Mouse (Mus musculus) liver, postnatal 0 days (tissue): ENCODE results near the gene Fmc1. TPM values are rescaled to one million over a fixed set of nuclear protein-coding genes. Genes with fewer than 3 reads are reported as not detected.

ENCODE experiments used
- ATAC-seq: fragments of 200-750 bp; cut with Nextera tagmentation; 2 replicates; pipeline ENCODE4 v1.8.0; 2017; ENCODE audit warnings: mild to moderate bottlenecking, moderate library complexity
- DNase-seq: peaks from one replicate; pipeline ENCODE4 v3.0.0-alpha.2; 2016
- H3K27ac ChIP-seq: fragments of 300-500 bp; sonication (generic); 2 replicates; pipeline ENCODE4 v1.5.1; 2014; ENCODE audit warnings: antibody characterized with exemption, moderate library complexity, mild to moderate bottlenecking, low read depth
- H3K27me3 ChIP-seq: fragments of 300-500 bp; sonication (generic); 2 replicates; pipeline ENCODE4 v1.6.1; 2014; ENCODE audit warnings: low read length, control low read depth, mixed read lengths; ENCODE audit not compliant: insufficient read depth
- H3K36me3 ChIP-seq: fragments of 300-500 bp; sonication (generic); replicated peaks from 2 replicates; pipeline ENCODE4 v1.6.1; 2014; ENCODE audit warnings: mild to moderate bottlenecking, control low read depth, low read length, moderate library complexity, mixed read lengths; ENCODE audit not compliant: insufficient read depth
- H3K4me1 ChIP-seq: fragments of 300-500 bp; sonication (generic); 2 replicates; pipeline ENCODE4 v1.6.1; 2014; ENCODE audit warnings: antibody characterized with exemption, mild to moderate bottlenecking, control low read depth; ENCODE audit not compliant: insufficient read depth
- H3K4me2 ChIP-seq: fragments of 300-500 bp; sonication (generic); 2 replicates; pipeline ENCODE4 v1.6.1; 2014; ENCODE audit warnings: low read depth, mild to moderate bottlenecking, low read length, moderate library complexity, mixed read lengths
- H3K4me3 ChIP-seq: fragments of 300-500 bp; sonication (generic); 2 replicates; pipeline ENCODE4 v1.5.1; 2014; ENCODE audit warnings: low read depth, low read length
- H3K9ac ChIP-seq: fragments of 300-500 bp; sonication (generic); replicated peaks from 2 replicates; pipeline ENCODE4 v1.6.1; 2014; ENCODE audit warnings: mild to moderate bottlenecking, moderate library complexity
- H3K9me3 ChIP-seq: fragments of 300-500 bp; sonication (generic); 2 replicates; pipeline ENCODE4 v1.6.1; 2016; ENCODE audit warnings: mild to moderate bottlenecking, control low read depth, low read length, mixed read lengths
- CTCF ChIP-seq: sonication (generic); IDR thresholded peaks from 2 replicates; pipeline ENCODE4 v1.5.1; 2016; ENCODE audit warnings: antibody characterized with exemption, low read depth
- EP300 ChIP-seq: IDR thresholded peaks from 2 replicates; pipeline ENCODE4 v1.6.1; 2016; ENCODE audit warnings: antibody characterized with exemption, low read depth, mild to moderate bottlenecking
- WGBS: fragments of 180-500 bp; shearing (Covaris S2); extraction: QIAGEN DNeasy Blood & Tissue Kit; methylation state at CpG from one replicate; pipeline ENCODE4 v1.1.7; 2014; ENCODE audit not compliant: insufficient replicate concordance; 5-methylcytosine and 5-hydroxymethylcytosine counted together
- polyA plus RNA-seq: library from polyadenylated mRNA; unstranded; fragments of >200 nt; fragmentation: Nextera tagmentation; extraction: Ambion mirVana; gene quantifications from 2 replicates; pipeline ENCODE4 v1.2.1, GENCODE M21; 2015

Fmc1 gene
- 127 and 139 TPM in 2 replicates for polyA plus RNA-seq

DNA sequence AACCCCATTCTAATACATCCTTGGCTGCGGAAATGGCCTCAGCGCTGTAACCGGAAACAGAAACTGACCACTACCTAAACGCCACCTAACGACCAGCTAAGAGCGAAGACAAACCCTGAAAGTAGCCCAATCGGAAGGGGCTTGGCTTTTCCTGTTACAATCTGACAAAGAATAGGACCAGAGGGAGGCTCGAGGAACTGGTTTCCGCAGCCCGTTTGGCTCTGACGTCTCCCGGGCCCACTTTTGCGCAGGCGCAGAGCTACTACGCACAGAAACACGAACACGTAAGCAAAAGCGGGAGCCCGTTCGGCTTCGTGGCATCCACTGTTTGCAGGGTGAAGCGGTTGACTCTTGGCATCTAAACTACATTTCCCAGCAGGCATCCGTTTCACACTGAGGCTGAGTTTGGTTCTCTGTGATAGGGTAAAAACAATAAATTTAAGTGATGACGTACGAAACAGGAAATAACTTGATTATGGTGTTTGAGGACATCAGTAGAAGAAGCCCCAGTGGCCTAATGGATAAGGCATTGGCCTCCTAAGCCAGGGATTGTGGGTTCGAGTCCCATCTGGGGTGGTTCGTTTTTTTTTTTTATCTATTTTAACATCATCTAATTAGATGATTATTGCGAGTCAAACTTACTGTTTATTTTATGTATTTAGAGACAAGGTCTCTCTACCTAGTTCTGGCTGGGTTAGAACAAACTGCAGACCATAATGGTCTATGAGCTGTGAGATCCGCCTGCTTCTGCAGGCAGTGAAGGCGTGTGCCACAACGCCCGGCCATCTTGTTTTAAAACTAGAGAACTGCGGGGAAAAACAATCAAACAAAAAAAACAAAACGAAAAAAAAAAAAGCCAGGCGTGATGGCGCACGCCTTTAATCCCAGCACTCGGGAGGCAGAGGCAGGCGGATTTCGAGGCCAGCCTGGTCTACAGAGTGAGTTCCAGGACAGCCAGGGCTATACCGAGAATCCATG, at the start of gene Fmc1:
TSS of gene Fmc1 (plus strand) at position 75 of the 978 bp plus-strand sequence.
- Histone ChIP-seq H3K27me3 (no peaks in the 10 kb centered on the region), H3K9ac (peak within 1 kb of the TSS; percentile 97), H3K4me1 (peaks cover 17% of the 10 kb centered on the region), H3K36me3 (no peaks in the 10 kb centered on the region; the same call in 1 of the 2 replicates), H3K4me2 (peak within 1 kb of the TSS; percentile 80), H3K9me3 (no peaks in the 10 kb centered on the region), H3K4me3 (peak within 1 kb of the TSS; percentile 98), H3K27ac (peak within 1 kb of the TSS; percentile 99)
- peak; percentile 96 for DNase-seq
- WGBS: 3% methylated on average over 41 of the region's 41 CpGs
- TF ChIP-seq CTCF: peak; percentile 58
- peak; percentile 52; the same call in 1 of the 2 replicates for TF ChIP-seq EP300
- ATAC-seq: peak; percentile 85

GRCm38 (mm10) chr6:38492550-38492949, 40.8 kb upstream of the Fmc1 start:
- H3K9me3 ChIP-seq: no peaks in the 10 kb centered on the region
- H3K4me3 ChIP-seq: no peak overlapping the region
- no peak overlapping the region for H3K4me2 ChIP-seq
- H3K9ac ChIP-seq: no peak overlapping the region
- H3K4me1 ChIP-seq: no peaks in the 10 kb centered on the region
- peak; percentile 67 for DNase-seq
- TF ChIP-seq EP300: no peak
- peak; percentile 83 for TF ChIP-seq CTCF
- no peak for ATAC-seq
- H3K27ac ChIP-seq: no peak overlapping the region
- 79% methylated on average over 3 of the region's 3 CpGs for WGBS
- H3K27me3 ChIP-seq: no peaks in the 10 kb centered on the region
- H3K36me3 ChIP-seq: peaks cover 36% of the 10 kb centered on the region

DNA sequence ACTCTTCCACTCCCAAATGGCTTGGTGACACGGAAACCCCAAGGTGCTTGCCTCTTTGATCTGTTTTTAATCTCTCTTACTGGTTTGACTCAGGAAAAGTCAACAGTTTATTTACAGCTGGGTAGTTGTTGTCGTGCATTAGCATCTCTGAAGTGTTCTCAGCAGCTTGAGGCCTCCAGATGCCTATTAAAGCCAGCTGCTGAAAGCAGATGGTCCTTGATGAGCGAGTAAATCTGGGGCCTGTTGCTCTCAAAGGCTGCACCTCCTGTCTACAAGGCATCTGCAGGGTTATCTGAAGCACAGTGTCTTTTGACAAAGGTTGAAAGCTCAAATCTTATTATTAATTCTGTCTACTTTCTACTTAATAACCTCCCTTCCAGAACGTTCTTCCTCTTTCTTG, 37.7 kb upstream of the Fmc1 start:
- no peak for DNase-seq
- H3K9ac ChIP-seq: no peak overlapping the region
- H3K9me3 ChIP-seq: no peaks in the 10 kb centered on the region
- WGBS: 68% methylated on average over 4 of the region's 4 CpGs
- no peak overlapping the region for H3K27ac ChIP-seq
- no peaks in the 10 kb centered on the region for H3K4me1 ChIP-seq
- H3K4me2 ChIP-seq: no peak overlapping the region
- ATAC-seq: no peak
- peaks cover 36% of the 10 kb centered on the region for H3K36me3 ChIP-seq
- no peak overlapping the region for H3K4me3 ChIP-seq
- H3K27me3 ChIP-seq: no peaks in the 10 kb centered on the region
- TF ChIP-seq EP300: no peak
- no peak for TF ChIP-seq CTCF

GRCm38 (mm10) chr6:38512096-38512495, 21.2 kb upstream of the Fmc1 start:
- ATAC-seq (no peak), DNase-seq (no peak)
- Histone ChIP-seq H3K27me3 (no peaks in the 10 kb centered on the region), H3K4me2 (no peak overlapping the region), H3K9ac (no peak overlapping the region), H3K9me3 (no peaks in the 10 kb centered on the region), H3K36me3 (no peaks in the 10 kb centered on the region; the same call in 1 of the 2 replicates), H3K4me3 (no peak overlapping the region), H3K27ac (no peak overlapping the region), H3K4me1 (no peaks in the 10 kb centered on the region)
- 95% methylated on average over 1 of the region's 1 CpGs for WGBS
- TF ChIP-seq EP300: no peak
- TF ChIP-seq CTCF: 0 out of 2 replicates have a peak, but pooled peaks have one; percentile 26

GRCm38 (mm10) chr6:38512830-38513229, 20.5 kb upstream of the Fmc1 start:
- Histone ChIP-seq H3K27me3 (no peaks in the 10 kb centered on the region), H3K4me3 (no peak overlapping the region), H3K4me2 (no peak overlapping the region), H3K27ac (no peak overlapping the region), H3K9ac (no peak overlapping the region), H3K36me3 (no peaks in the 10 kb centered on the region; the same call in 1 of the 2 replicates), H3K9me3 (no peaks in the 10 kb centered on the region), H3K4me1 (no peaks in the 10 kb centered on the region)
- TF ChIP-seq CTCF: no peak
- no peak for TF ChIP-seq EP300
- DNase-seq: no peak
- no peak for ATAC-seq

DNA sequence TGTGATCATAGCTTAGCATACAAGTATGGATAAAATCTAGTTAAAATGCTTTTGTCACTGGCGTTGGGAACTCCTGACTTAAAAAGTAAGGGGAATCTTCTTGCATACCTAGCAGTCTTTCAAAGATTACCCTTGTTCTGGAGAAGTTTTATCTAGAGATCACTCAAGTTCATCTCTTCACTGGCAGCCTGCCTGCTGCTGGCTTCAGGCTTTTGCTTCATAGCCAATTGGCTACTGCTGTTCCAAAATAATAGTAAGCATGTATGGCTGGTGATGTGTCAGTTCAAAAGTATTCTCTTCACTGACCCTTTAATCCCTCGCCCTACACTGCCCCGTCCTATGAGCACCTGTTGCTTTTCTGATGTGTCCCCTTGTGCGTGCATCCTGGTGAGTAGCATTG, 18.1 kb upstream of the Fmc1 start:
- H3K4me1 ChIP-seq: no peaks in the 10 kb centered on the region
- H3K27me3 ChIP-seq: no peaks in the 10 kb centered on the region
- DNase-seq (no peak), ATAC-seq (no peak)
- no peaks in the 10 kb centered on the region for H3K9me3 ChIP-seq
- no peak overlapping the region for H3K9ac ChIP-seq
- H3K36me3 ChIP-seq: no peaks in the 10 kb centered on the region; the same call in 1 of the 2 replicates
- H3K4me2 ChIP-seq: no peak overlapping the region
- TF ChIP-seq CTCF (no peak), EP300 (no peak)
- no peak overlapping the region for H3K4me3 ChIP-seq
- no peak overlapping the region for H3K27ac ChIP-seq
- whole genome bisulfite sequencing: 84% methylated on average over 4 of the region's 4 CpGs
